Mouse (Mus musculus) heart, adult 2 months (tissue): ENCODE results near the gene Gmeb1. TPM values are rescaled to one million over a fixed set of nuclear protein-coding genes. Genes with fewer than 3 reads are reported as not detected.

Source experiments
- DNase-seq, 2 experiments: peaks; one replicate each; pipeline ENCODE4 v3.0.0; 2021
- H3K27ac ChIP-seq: fragments of 200-600 bp; 2 replicates; pipeline ENCODE4 v1.8.1; 2022
- H3K27me3 ChIP-seq: fragments of 200-500 bp; 2 replicates; pipeline ENCODE4 v1.6.1; 2012; ENCODE audit warnings: mild to moderate bottlenecking, low read length, inconsistent platforms, mixed read lengths; ENCODE audit not compliant: control insufficient read depth, insufficient read depth
- H3K36me3 ChIP-seq: fragments of 200-500 bp; 2 replicates; pipeline ENCODE4 v1.6.1; 2012; ENCODE audit warnings: low read length, inconsistent platforms; ENCODE audit not compliant: control insufficient read depth, insufficient read depth
- H3K4me1 ChIP-seq: fragments of 200-500 bp; 2 replicates; pipeline ENCODE4 v1.6.1; 2011; ENCODE audit warnings: low read length; ENCODE audit not compliant: control insufficient read depth, insufficient read depth
- H3K4me3 ChIP-seq: fragments of 200-600 bp; 2 replicates; pipeline ENCODE4 v1.8.1; 2022
- H3K79me2 ChIP-seq: fragments of 200-500 bp; replicated peaks from 2 replicates; pipeline ENCODE4 v1.6.1; 2012; ENCODE audit warnings: mild to moderate bottlenecking, inconsistent platforms, low read length, moderate library complexity, mixed read lengths; ENCODE audit not compliant: control insufficient read depth, insufficient read depth
- H3K9ac ChIP-seq: fragments of 200-500 bp; 2 replicates; pipeline ENCODE4 v1.6.1; 2012; ENCODE audit warnings: low read depth, mild to moderate bottlenecking, control low read depth, inconsistent platforms, low read length, mixed read lengths
- CTCF ChIP-seq: fragments of 200-600 bp; IDR thresholded peaks from 2 replicates; pipeline ENCODE4 v1.8.1; 2022; ENCODE audit warnings: antibody characterized with exemption, mild to moderate bottlenecking, moderate library complexity
- EP300 ChIP-seq: fragments of 200-500 bp; IDR thresholded peaks from 2 replicates; pipeline ENCODE4 v1.6.1; 2011; ENCODE audit warnings: low read depth, low read length, control low read depth; ENCODE audit not compliant: insufficient read depth
- POLR2A ChIP-seq: fragments of 200-500 bp; IDR thresholded peaks from 2 replicates; pipeline ENCODE4 v1.6.1; 2011; ENCODE audit warnings: mild to moderate bottlenecking, low read depth, low read length, control low read depth; ENCODE audit not compliant: insufficient read depth
- WGBS: fragments of 180-500 bp; shearing (Covaris S2); methylation state at CpG from one replicate; pipeline ENCODE4 v1.1.7; 2018; 5-methylcytosine and 5-hydroxymethylcytosine counted together
- intact Hi-C: fragments of 180-260 bp; cut with DNase I; formaldehyde crosslinking; loops from one replicate; pipeline ENCODE4 v1.15.1; 2025
- long read RNA-seq: library from polyadenylated mRNA; stranded (forward); transcript quantifications from one replicate; pipeline ENCODE4 v2.0.0, GENCODE M21; 2021
- polyA plus RNA-seq: library from polyadenylated mRNA; depleted of rRNA; stranded (reverse); fragments of >200 nt; gene quantifications from 2 replicates; pipeline ENCODE4 v1.2.3, GENCODE M21; 2012; rRNA removed
- total RNA-seq, 2 experiments: library from RNA; stranded (reverse); gene quantifications; 2 replicates each; pipeline ENCODE4 v1.2.3; 2021

Gene Gmeb1
- total RNA-seq (10 to 100 TPM in 1 of 2 experiments, 1 to 10 TPM in 1; 8.5 to 10.0 TPM), polyA plus RNA-seq (7.7 and 9.5 TPM in 2 replicates)
- long read RNA-seq, full-length matches to known transcripts, result 2 of 6 reads
- long read RNA-seq, partial matches to known transcripts, result 0 of 6 reads
- long read RNA-seq, other reads (novel, unspliced or antisense), result 4 of 6 reads

- intact Hi-C loops, result loop anchor here (2.0 kb wide), 1 partner anchor 49 kb away; the partner anchor contains the start of gene Ythdf2
- DNase-seq, result peak; percentile 89
- H3K4me1 ChIP-seq, result peaks cover 4% of the 10 kb centered on the region
- H3K27ac ChIP-seq, result peak within 1 kb of the TSS; percentile 95
- WGBS, result 10% methylated on average over 37 of the region's 49 CpGs
- H3K36me3 ChIP-seq, result peaks cover 6% of the 10 kb centered on the region; the same call in 1 of the 2 replicates
- H3K79me2 ChIP-seq, result no peaks in the 10 kb centered on the region
- peak within 1 kb of the TSS; percentile 79 for H3K9ac ChIP-seq
- TF ChIP-seq EP300 (no peak), CTCF (no peak), POLR2A (peak; percentile 57; the same call in 1 of the 2 replicates)
- H3K4me3 ChIP-seq, result peak within 1 kb of the TSS; percentile 76
- H3K27me3 ChIP-seq, result no peaks in the 10 kb centered on the region
Observed at GRCm38 (mm10) chr4:132261514-132262357, at the start of gene Gmeb1. TSS of gene Gmeb1 (minus strand) at chr4:132261602.

DNA sequence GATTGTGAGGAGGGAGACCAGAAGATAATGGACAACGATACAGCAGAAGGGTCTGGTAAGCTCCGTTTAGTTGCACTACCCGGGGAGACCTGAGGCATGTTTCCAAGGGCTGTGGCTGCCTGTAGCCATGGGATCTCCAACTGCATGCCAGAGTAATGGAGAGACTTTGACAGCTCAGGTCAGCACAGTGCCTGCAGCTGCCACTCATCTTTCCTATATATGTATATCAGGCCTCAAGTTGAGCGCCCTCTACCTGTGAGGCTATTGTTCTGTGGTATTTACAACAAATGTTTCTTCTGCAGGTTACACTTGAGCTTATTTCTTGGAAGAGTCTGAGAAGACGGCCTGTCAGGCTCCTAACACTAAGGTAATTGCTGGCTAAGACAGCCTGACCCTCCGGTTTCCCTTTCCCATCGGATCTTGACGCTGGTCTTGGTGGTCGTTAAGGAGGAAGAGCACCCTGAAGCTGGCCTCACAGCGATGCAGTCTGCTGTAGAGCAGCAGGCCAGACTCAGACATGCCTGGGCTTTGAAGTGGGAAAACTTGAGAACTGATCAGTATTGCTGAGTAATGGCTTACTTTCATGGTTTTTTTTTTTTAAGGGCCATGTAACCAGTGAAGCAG is 48.6 kb upstream of the Gmeb1 start:
- H3K4me3 ChIP-seq, result peak overlapping the region; percentile 63
- no peak overlapping the region; the same call in 1 of the 2 replicates for H3K27ac ChIP-seq
- H3K79me2 ChIP-seq, result no peaks in the 10 kb centered on the region
- intact Hi-C loops, result loop anchor here (2.0 kb wide), 1 partner anchor 43 kb away; the partner anchor contains the start of gene Rcc1
- peaks cover 11% of the 10 kb centered on the region for H3K36me3 ChIP-seq
- H3K27me3 ChIP-seq, result no peaks in the 10 kb centered on the region
- peak; percentile 35 to 40 for DNase-seq
- no peak overlapping the region for H3K9ac ChIP-seq
- H3K4me1 ChIP-seq, result peaks cover 5% of the 10 kb centered on the region
- TF ChIP-seq POLR2A (0 out of 2 replicates have a peak, but pooled peaks have one; percentile 10), EP300 (0 out of 2 replicates have a peak, but pooled peaks have one; percentile 17), CTCF (peak; percentile 77)
- WGBS, result 25% methylated on average over 10 of the region's 10 CpGs

DNA sequence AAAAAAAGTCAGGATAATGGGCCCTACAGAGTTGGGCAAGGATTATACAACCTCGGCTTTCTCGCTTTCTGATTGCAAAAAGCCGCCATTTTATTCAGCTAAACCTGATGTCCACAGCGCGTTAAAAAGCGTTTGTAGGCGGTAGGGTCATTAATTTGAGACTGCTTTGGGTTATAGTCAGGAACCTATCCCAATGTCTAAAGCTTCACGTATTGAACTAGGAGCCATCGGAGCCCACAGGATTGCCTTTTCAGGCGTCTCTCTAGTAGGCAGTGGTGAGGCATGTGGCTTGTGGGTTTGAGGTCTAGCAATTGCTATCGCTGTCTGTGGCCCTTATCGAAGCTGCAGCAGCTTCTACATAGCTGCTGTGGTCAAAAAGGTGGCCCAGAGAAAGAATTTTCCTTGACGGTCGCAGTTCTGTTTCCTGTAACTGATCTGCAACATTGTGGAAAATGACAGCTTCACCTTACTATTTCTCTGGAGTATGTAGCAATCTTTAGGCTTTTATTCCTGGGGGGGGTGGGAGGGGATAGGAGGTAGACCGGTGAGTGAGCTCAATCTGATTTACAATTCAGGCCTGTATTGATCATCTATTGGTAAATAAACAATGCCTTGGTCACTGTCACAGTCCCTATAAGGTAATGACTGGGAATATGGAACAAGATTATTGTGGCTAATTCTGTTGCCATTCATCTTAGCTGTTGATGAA is 47.9 kb upstream of the Gmeb1 start:
- H3K9ac ChIP-seq, result peak overlapping the region; percentile 80
- intact Hi-C loops, result loop anchor here (2.0 kb wide), 1 partner anchor 44 kb away; the partner anchor contains the start of gene Rcc1
- peaks cover 11% of the 10 kb centered on the region for H3K36me3 ChIP-seq
- peak overlapping the region; percentile 63 for H3K4me3 ChIP-seq
- no peaks in the 10 kb centered on the region for H3K79me2 ChIP-seq
- no peak for DNase-seq
- no peaks in the 10 kb centered on the region for H3K27me3 ChIP-seq
- TF ChIP-seq POLR2A (no peak), CTCF (no peak), EP300 (no peak)
- H3K4me1 ChIP-seq, result peaks cover 5% of the 10 kb centered on the region
- H3K27ac ChIP-seq, result peak overlapping the region; percentile 80
- under 1% methylated on average over 15 of the region's 15 CpGs for WGBS

GRCm38 (mm10) chr4:132308437-132309139 is 47.2 kb upstream of the Gmeb1 start:
- no peaks in the 10 kb centered on the region for H3K79me2 ChIP-seq
- peak overlapping the region; percentile 80 for H3K9ac ChIP-seq
- no peaks in the 10 kb centered on the region for H3K27me3 ChIP-seq
- TF ChIP-seq EP300 (peak; percentile 68; the same call in 1 of the 2 replicates), POLR2A (peak; percentile 100), CTCF (no peak)
- H3K27ac ChIP-seq, result peak overlapping the region; percentile 80
- H3K4me1 ChIP-seq, result peaks cover 5% of the 10 kb centered on the region
- under 1% methylated on average over 41 of the region's 41 CpGs for WGBS
- intact Hi-C loops, result loop anchor here (1.0 to 2.0 kb wide), 2 partner anchors 34 to 44 kb away; partner anchors contain the start of genes Rcc1 and Taf12
- H3K4me3 ChIP-seq, result peak overlapping the region; percentile 63
- peaks cover 11% of the 10 kb centered on the region for H3K36me3 ChIP-seq
- DNase-seq, result peak; percentile 90 to 92

DNA sequence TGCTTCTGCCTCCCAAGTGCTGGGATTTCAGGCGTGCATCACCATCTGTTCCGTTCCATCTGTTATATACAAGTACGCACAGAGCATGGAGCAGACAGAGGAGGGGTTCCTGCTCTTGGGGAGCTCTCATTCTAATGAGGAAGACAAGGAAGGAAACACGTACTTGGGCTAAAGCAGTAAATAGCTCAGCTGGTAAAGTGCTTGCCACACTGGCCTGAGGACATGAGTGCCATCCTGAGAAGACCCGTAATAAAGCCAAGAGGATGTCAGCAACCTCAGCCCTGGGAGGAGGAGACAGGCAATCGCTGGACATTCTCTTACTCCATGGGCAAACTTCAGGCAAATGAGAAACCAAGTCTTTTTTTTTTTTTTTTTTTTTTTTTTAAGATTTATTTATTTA is 44.6 kb upstream of the Gmeb1 start:
- Histone ChIP-seq H3K9ac (no peak overlapping the region), H3K27ac (no peak overlapping the region), H3K4me3 (no peak overlapping the region), H3K4me1 (peaks cover 11% of the 10 kb centered on the region), H3K36me3 (peaks cover 9% of the 10 kb centered on the region), H3K79me2 (no peaks in the 10 kb centered on the region), H3K27me3 (no peaks in the 10 kb centered on the region)
- no peak for TF ChIP-seq POLR2A
- no peak for TF ChIP-seq CTCF
- no peak for TF ChIP-seq EP300
- no peak for DNase-seq
- WGBS, result 57% methylated on average over 6 of the region's 6 CpGs
- intact Hi-C loops, result no loop called here
